9 mouse cellular contexts compared by ENCODE assay signal in genomic region chr1:118457883-118458259, GRCm38 (mm10).
DNase-seq lines count a peak whose midpoint lies in the region; ATAC-seq and TF ChIP-seq lines count a peak whose summit lies in the region.
"Had no signal": no experiment of that assay in that cellular context is flagged by ENCODE, and none has a peak within 500 bp of the region (broad histone marks: within the 10 kb centered on the region; RNA-seq: fewer than 3 reads in every experiment).

No protein-coding gene starts in this region.

- no peak for DNase-seq in heart, adult 11 months
- DNase-seq in embryonic facial prominence, embryonic 10.5 days (ENCODE audit: low spot score) = no peak
- no peak for DNase-seq in midbrain, postnatal 0 days (ENCODE audit: low spot score)
- DNase-seq in gastrocnemius, adult 18-20 months (ENCODE audit: low spot score) = no peak
- no peak for DNase-seq in left cerebral cortex, adult 8-10 months (ENCODE audit: low spot score in 2 of 2)
- DNase-seq in kidney, adult 8-10 months = no peak
- DNase-seq: lung, adult 18-20 months had no signal

- peak overlapping the region; percentile 78 for H3K4me2 ChIP-seq in heart, embryonic 12.5 days
- H3K4me2 ChIP-seq in hindbrain, embryonic 16.5 days (ENCODE audit: low read length) = peak overlapping the region; percentile 84
- peak overlapping the region; percentile 59 for H3K4me2 ChIP-seq in midbrain, postnatal 0 days (ENCODE audit: low read depth, low read length, poor library complexity, severe bottlenecking)

- WGBS in heart, embryonic 12.5 days = 43% methylated on average over 1 of the region's 1 CpGs
- WGBS in embryonic facial prominence, embryonic 10.5 days = 41% methylated on average over 1 of the region's 1 CpGs
- WGBS in hindbrain, embryonic 16.5 days = 29% methylated on average over 1 of the region's 1 CpGs
- WGBS in midbrain, postnatal 0 days = 28% methylated on average over 1 of the region's 1 CpGs

- H3K27me3 ChIP-seq in heart, embryonic 12.5 days (replicated peaks) = no peaks in the 10 kb centered on the region
- no peaks in the 10 kb centered on the region for H3K27me3 ChIP-seq in embryonic facial prominence, embryonic 10.5 days (replicated peaks; ENCODE audit: low read depth, poor library complexity, severe bottlenecking)
- no peaks in the 10 kb centered on the region for H3K27me3 ChIP-seq in hindbrain, embryonic 16.5 days (replicated peaks; ENCODE audit: control insufficient read depth, insufficient read depth, low read length)
- H3K27me3 ChIP-seq in midbrain, postnatal 0 days (ENCODE audit: insufficient read depth, low read length) = no peaks in the 10 kb centered on the region

- peak overlapping the region; percentile 25 for H3K4me3 ChIP-seq in heart, embryonic 12.5 days
- H3K4me3 ChIP-seq in embryonic facial prominence, embryonic 10.5 days = peak overlapping the region; percentile 2; the same call in 1 of the 2 replicates
- no peak overlapping the region for H3K4me3 ChIP-seq in hindbrain, embryonic 16.5 days (ENCODE audit: low read length)
- H3K4me3 ChIP-seq in midbrain, postnatal 0 days (ENCODE audit: low read depth, low read length) = no peak overlapping the region

- H3K36me3 ChIP-seq in heart, embryonic 12.5 days = peaks cover 21% of the 10 kb centered on the region
- H3K36me3 ChIP-seq in embryonic facial prominence, embryonic 10.5 days (replicated peaks) = peaks cover 25% of the 10 kb centered on the region
- peaks cover 3% of the 10 kb centered on the region; the same call in 1 of the 2 replicates for H3K36me3 ChIP-seq in hindbrain, embryonic 16.5 days (ENCODE audit: control insufficient read depth, insufficient read depth, low read length)
- H3K36me3 ChIP-seq in midbrain, postnatal 0 days (ENCODE audit: insufficient read depth, low read length) = 0 out of 2 replicates have a peak, but pooled peaks cover 3% of the 10 kb centered on the region

- H3K27ac ChIP-seq in heart, embryonic 12.5 days (ENCODE audit: poor library complexity, severe bottlenecking) = peak overlapping the region; percentile 70
- 0 out of 2 replicates have a peak overlapping the region, but pooled peaks have one; percentile 30 for H3K27ac ChIP-seq in embryonic facial prominence, embryonic 10.5 days (replicated peaks)
- no peak overlapping the region for H3K27ac ChIP-seq in hindbrain, embryonic 16.5 days (ENCODE audit: low read depth, low read length)
- H3K27ac ChIP-seq in midbrain, postnatal 0 days (ENCODE audit: low read depth, low read length) = peak overlapping the region; percentile 34; the same call in 1 of the 2 replicates

- no peak for TF ChIP-seq CTCF in midbrain, postnatal 0 days (IDR thresholded peaks at IDR 0.05)

- H3K9ac ChIP-seq in heart, embryonic 12.5 days = peak overlapping the region; percentile 66
- peak overlapping the region; percentile 23; the same call in 1 of the 2 replicates for H3K9ac ChIP-seq in hindbrain, embryonic 16.5 days (ENCODE audit: low read depth, low read length)
- H3K9ac ChIP-seq in midbrain, postnatal 0 days (replicated peaks; ENCODE audit: low read length, poor library complexity, severe bottlenecking) = no peak overlapping the region

- ATAC-seq in heart, embryonic 12.5 days (ENCODE audit: insufficient number of reproducible peaks, low FRiP score) = no peak
- ATAC-seq in hindbrain, embryonic 16.5 days = no peak
- no peak for ATAC-seq in midbrain, postnatal 0 days (ENCODE audit: low FRiP score)

- peaks cover 39% of the 10 kb centered on the region for H3K4me1 ChIP-seq in heart, embryonic 12.5 days (replicated peaks)
- peaks cover 38% of the 10 kb centered on the region for H3K4me1 ChIP-seq in embryonic facial prominence, embryonic 10.5 days
- H3K4me1 ChIP-seq in hindbrain, embryonic 16.5 days (ENCODE audit: control insufficient read depth, insufficient read depth, low read depth, low read length) = peaks cover 28% of the 10 kb centered on the region
- peaks cover 7% of the 10 kb centered on the region for H3K4me1 ChIP-seq in midbrain, postnatal 0 days (ENCODE audit: insufficient read depth, low read length)

- H3K9me3 ChIP-seq in heart, embryonic 12.5 days (replicated peaks) = no peaks in the 10 kb centered on the region
- H3K9me3 ChIP-seq in embryonic facial prominence, embryonic 10.5 days = no peaks in the 10 kb centered on the region
- H3K9me3 ChIP-seq in hindbrain, embryonic 16.5 days (ENCODE audit: control insufficient read depth, low read length) = no peaks in the 10 kb centered on the region
- H3K9me3 ChIP-seq in midbrain, postnatal 0 days (ENCODE audit: low read length) = no peaks in the 10 kb centered on the region

Comparison
In these comparisons a context has a peak if more than half of its experiments do, and no peak if none do; other contexts are left out.
1. H3K4me3 ChIP-seq: peak in heart, embryonic 12.5 days (single experiment) and embryonic facial prominence, embryonic 10.5 days (single experiment); none in hindbrain, embryonic 16.5 days (single experiment) and midbrain, postnatal 0 days (single experiment).
2. Peak in every context shown above with its lines, with median percentiles within 50 percentile points of each other: H3K4me2 ChIP-seq.